Mouse (Mus musculus) skeletal muscle tissue, adult 2 months (tissue): Measurements from ENCODE around the gene Skida1.
"Not testable (repeated sequence)": the region's sequence is repeated elsewhere in the genome, so short reads cannot be mapped to it uniquely, and the experiment has no call there.

Experiments
- DNase-seq: peaks from one replicate; pipeline ENCODE4 v3.0.0-alpha.2; 2012; ENCODE audit warnings: low read depth, low spot score

Gene Skida1

GRCm38 (mm10) chr2:18048453-18049075 is at the start of gene Skida1:
Skida1 (minus strand) TSS chr2:18049051.
- no peak for DNase-seq

- no peak for DNase-seq
Observed at GRCm38 (mm10) chr2:18095804-18096203, 47.0 kb upstream of the Skida1 start.

- DNase-seq = no peak
Observed at GRCm38 (mm10) chr2:18094319-18094718, 45.5 kb upstream of the Skida1 start.

- no peak for DNase-seq
Observed at GRCm38 (mm10) chr2:18093858-18094257, 45.0 kb upstream of the Skida1 start.

- not testable (repeated sequence) for DNase-seq
Observed at GRCm38 (mm10) chr2:18087695-18088094, 38.8 kb upstream of the Skida1 start.

GRCm38 (mm10) chr2:18080182-18080860 is 31.5 kb upstream of the Skida1 start:
- DNase-seq = no peak

GRCm38 (mm10) chr2:18071947-18072346 is 23.1 kb upstream of the Skida1 start:
- no peak for DNase-seq

GRCm38 (mm10) chr2:18068071-18068796 is 19.4 kb upstream of the Skida1 start:
- no peak for DNase-seq

- DNase-seq = no peak
Observed at GRCm38 (mm10) chr2:18066436-18066835, 17.6 kb upstream of the Skida1 start.

- no peak for DNase-seq
Observed at GRCm38 (mm10) chr2:18065708-18066030, 16.8 kb upstream of the Skida1 start.

GRCm38 (mm10) chr2:18064941-18065707 is 16.3 kb upstream of the Skida1 start:
- peak; percentile 71 for DNase-seq

- peak; percentile 92 for DNase-seq
Observed at GRCm38 (mm10) chr2:18064356-18064858, 15.6 kb upstream of the Skida1 start.

- peak; percentile 58 for DNase-seq
Observed at GRCm38 (mm10) chr2:18063763-18064251, 15.0 kb upstream of the Skida1 start.

- DNase-seq = no peak
Observed at GRCm38 (mm10) chr2:18060396-18060795, 11.5 kb upstream of the Skida1 start.

GRCm38 (mm10) chr2:18059891-18060290 is 11.0 kb upstream of the Skida1 start:
- DNase-seq = no peak

- DNase-seq = no peak
Observed at GRCm38 (mm10) chr2:18059063-18059462, 10.2 kb upstream of the Skida1 start.

GRCm38 (mm10) chr2:18058146-18058708 is 9.4 kb upstream of the Skida1 start:
- DNase-seq = no peak

- DNase-seq = peak; percentile 50
Observed at GRCm38 (mm10) chr2:18057336-18058145, 8.7 kb upstream of the Skida1 start.

GRCm38 (mm10) chr2:18056786-18057255 is 8.0 kb upstream of the Skida1 start:
- peak; percentile 96 for DNase-seq
